Mouse (Mus musculus): Measurements from ENCODE around the gene Usp4. TPM values are rescaled to one million over a fixed set of nuclear protein-coding genes. Genes with fewer than 3 reads are reported as not detected.

Gene Usp4
- polyA plus RNA-seq, 1 experiment from 2014 or later, result 38.2 TPM

GRCm38 (mm10) chr9:108340258-108341138, 7.2 kb upstream of the Usp4 start:
- peaks cover 60% of the 10 kb centered on the region for H3K4me1 ChIP-seq (ENCODE audit: insufficient read depth)
- peaks cover 24% of the 10 kb centered on the region for H3K36me3 ChIP-seq (replicated peaks; ENCODE audit: insufficient read depth, low read length)

GRCm38 (mm10) chr9:108341139-108341475, 6.5 kb upstream of the Usp4 start:
- Histone ChIP-seq H3K27ac (ENCODE audit: low read depth) (peak overlapping the region; percentile 100), H3K36me3 (replicated peaks; ENCODE audit: insufficient read depth, low read length) (peaks cover 23% of the 10 kb centered on the region), H3K9me3 (ENCODE audit: low read length) (no peaks in the 10 kb centered on the region), H3K4me2 (ENCODE audit: low read depth, low read length) (peak overlapping the region; percentile 87), H3K9ac (replicated peaks) (peak overlapping the region; percentile 99), H3K4me1 (ENCODE audit: insufficient read depth) (peaks cover 64% of the 10 kb centered on the region), H3K27me3 (ENCODE audit: insufficient read depth, low read length) (no peaks in the 10 kb centered on the region), H3K4me3 (ENCODE audit: low read depth, low read length) (peak overlapping the region; percentile 93)
- DNase-seq (no peak), ATAC-seq (no peak)
- 41% methylated on average over 5 of the region's 5 CpGs for WGBS (ENCODE audit: insufficient replicate concordance)
- no peak for TF ChIP-seq EP300 (IDR thresholded peaks at IDR 0.05; ENCODE audit: low read depth)
- TF ChIP-seq CTCF (IDR thresholded peaks at IDR 0.05; ENCODE audit: low read depth), result no peak

More at GRCm38 (mm10) chr9:108340258-108341138, 7.2 kb upstream of the Usp4 start:
- Histone ChIP-seq H3K4me2 (ENCODE audit: low read depth, low read length) (peak overlapping the region; percentile 87), H3K27me3 (ENCODE audit: insufficient read depth, low read length) (no peaks in the 10 kb centered on the region), H3K9me3 (ENCODE audit: low read length) (no peaks in the 10 kb centered on the region), H3K4me3 (ENCODE audit: low read depth, low read length) (peak overlapping the region; percentile 93), H3K9ac (replicated peaks) (peak overlapping the region; percentile 99), H3K27ac (ENCODE audit: low read depth) (peak overlapping the region; percentile 100)
- ATAC-seq, result peak; percentile 56
- DNase-seq, result peak; percentile 59
- TF ChIP-seq CTCF (IDR thresholded peaks at IDR 0.05; ENCODE audit: low read depth) (no peak), EP300 (IDR thresholded peaks at IDR 0.05; ENCODE audit: low read depth) (peak; percentile 100)
- WGBS (ENCODE audit: insufficient replicate concordance), result 17% methylated on average over 10 of the region's 10 CpGs

- DNase-seq (peak; percentile 24), ATAC-seq (no peak)
- peak overlapping the region; percentile 99 for H3K9ac ChIP-seq (replicated peaks)
- H3K9me3 ChIP-seq (ENCODE audit: low read length), result no peaks in the 10 kb centered on the region
- peak overlapping the region; percentile 93 for H3K4me3 ChIP-seq (ENCODE audit: low read depth, low read length)
- H3K4me2 ChIP-seq (ENCODE audit: low read depth, low read length), result peak overlapping the region; percentile 87
- TF ChIP-seq CTCF (IDR thresholded peaks at IDR 0.05; ENCODE audit: low read depth), result no peak
- no peak for TF ChIP-seq EP300 (IDR thresholded peaks at IDR 0.05; ENCODE audit: low read depth)
- H3K27me3 ChIP-seq (ENCODE audit: insufficient read depth, low read length), result no peaks in the 10 kb centered on the region
- H3K4me1 ChIP-seq (ENCODE audit: insufficient read depth), result peaks cover 67% of the 10 kb centered on the region
- H3K27ac ChIP-seq (ENCODE audit: low read depth), result peak overlapping the region; percentile 100
- H3K36me3 ChIP-seq (replicated peaks; ENCODE audit: insufficient read depth, low read length), result peaks cover 23% of the 10 kb centered on the region
Measured at GRCm38 (mm10) chr9:108341801-108342200, 5.9 kb upstream of the Usp4 start.

- H3K9ac ChIP-seq (replicated peaks), result peak overlapping the region; percentile 99
- peaks cover 68% of the 10 kb centered on the region for H3K4me1 ChIP-seq (ENCODE audit: insufficient read depth)
- H3K9me3 ChIP-seq (ENCODE audit: low read length), result no peaks in the 10 kb centered on the region
- DNase-seq, result peak; percentile 51
- H3K4me3 ChIP-seq (ENCODE audit: low read depth, low read length), result peak overlapping the region; percentile 93; the same call in 1 of the 2 replicates
- peak overlapping the region; percentile 87 for H3K4me2 ChIP-seq (ENCODE audit: low read depth, low read length)
- WGBS (ENCODE audit: insufficient replicate concordance), result 5% methylated on average over 5 of the region's 5 CpGs
- H3K36me3 ChIP-seq (replicated peaks; ENCODE audit: insufficient read depth, low read length), result peaks cover 23% of the 10 kb centered on the region
- 0 out of 2 replicates have a peak, but pooled peaks have one; percentile 17 for TF ChIP-seq CTCF (IDR thresholded peaks at IDR 0.05; ENCODE audit: low read depth)
- peak; percentile 80 for TF ChIP-seq EP300 (IDR thresholded peaks at IDR 0.05; ENCODE audit: low read depth)
- no peaks in the 10 kb centered on the region for H3K27me3 ChIP-seq (ENCODE audit: insufficient read depth, low read length)
- ATAC-seq, result peak; percentile 56
- H3K27ac ChIP-seq (ENCODE audit: low read depth), result peak overlapping the region; percentile 100
Measured at GRCm38 (mm10) chr9:108342301-108342831, 5.3 kb upstream of the Usp4 start.

DNA sequence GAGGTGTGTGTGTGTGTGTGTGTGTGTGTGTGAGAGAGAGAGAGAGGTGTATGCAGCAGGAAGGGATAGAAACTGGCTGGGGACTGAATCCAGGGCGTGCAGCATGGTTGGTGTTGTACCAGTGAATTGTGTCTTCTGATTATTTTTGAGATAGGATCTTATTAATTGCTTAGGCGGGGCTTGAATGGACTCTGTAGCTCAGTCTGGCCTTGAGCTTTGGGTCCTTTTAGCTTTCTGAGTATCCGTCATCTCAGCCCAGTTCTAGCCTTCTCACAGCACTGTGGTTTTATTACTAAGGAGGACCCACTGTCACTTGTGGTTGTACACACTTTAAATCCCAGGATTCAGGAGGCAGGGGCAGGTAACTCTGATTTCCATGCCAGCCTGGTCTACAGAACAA, 4.3 kb upstream of the Usp4 start:
- Histone ChIP-seq H3K4me1 (ENCODE audit: insufficient read depth) (peaks cover 60% of the 10 kb centered on the region), H3K9ac (replicated peaks) (peak overlapping the region; percentile 36), H3K36me3 (replicated peaks; ENCODE audit: insufficient read depth, low read length) (peaks cover 17% of the 10 kb centered on the region), H3K4me3 (ENCODE audit: low read depth, low read length) (no peak overlapping the region), H3K27ac (ENCODE audit: low read depth) (peak overlapping the region; percentile 100), H3K4me2 (ENCODE audit: low read depth, low read length) (peak overlapping the region; percentile 38), H3K27me3 (ENCODE audit: insufficient read depth, low read length) (no peaks in the 10 kb centered on the region), H3K9me3 (ENCODE audit: low read length) (no peaks in the 10 kb centered on the region)
- 56% methylated on average over 3 of the region's 3 CpGs for WGBS (ENCODE audit: insufficient replicate concordance)
- ATAC-seq (no peak), DNase-seq (no peak)
- no peak for TF ChIP-seq EP300 (IDR thresholded peaks at IDR 0.05; ENCODE audit: low read depth)
- TF ChIP-seq CTCF (IDR thresholded peaks at IDR 0.05; ENCODE audit: low read depth), result no peak

DNA sequence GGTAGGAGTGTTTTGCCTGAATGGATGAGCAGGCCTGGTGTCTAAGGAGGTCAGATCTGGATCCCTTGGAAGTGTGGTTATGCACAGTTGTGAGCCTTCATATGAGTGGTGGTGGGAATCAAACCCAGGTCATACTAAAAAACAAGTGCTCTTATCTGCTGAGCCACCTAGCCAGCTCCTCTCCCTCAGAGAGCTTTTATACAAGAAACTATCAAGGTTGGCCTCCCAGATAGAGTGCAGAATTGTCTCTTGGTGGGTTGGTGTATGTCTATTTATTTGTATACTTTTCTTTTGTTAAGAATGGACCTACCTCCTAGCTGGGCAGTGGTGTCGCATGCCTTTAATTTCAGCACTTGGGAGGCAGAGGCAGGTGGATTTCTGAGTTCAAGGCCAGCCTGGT, 3.8 kb upstream of the Usp4 start:
- no peak overlapping the region for H3K9ac ChIP-seq (replicated peaks)
- WGBS (ENCODE audit: insufficient replicate concordance), result 90% methylated on average over 1 of the region's 1 CpGs

More for the DNA sequence above, 3.8 kb upstream of the Usp4 start:
- peaks cover 17% of the 10 kb centered on the region for H3K36me3 ChIP-seq (replicated peaks; ENCODE audit: insufficient read depth, low read length)
- no peaks in the 10 kb centered on the region for H3K27me3 ChIP-seq (ENCODE audit: insufficient read depth, low read length)
- TF ChIP-seq EP300 (IDR thresholded peaks at IDR 0.05; ENCODE audit: low read depth) (peak; percentile 66), CTCF (IDR thresholded peaks at IDR 0.05; ENCODE audit: low read depth) (no peak)
- H3K4me2 ChIP-seq (ENCODE audit: low read depth, low read length), result peak overlapping the region; percentile 38; the same call in 1 of the 2 replicates
- H3K4me1 ChIP-seq (ENCODE audit: insufficient read depth), result peaks cover 61% of the 10 kb centered on the region
- H3K27ac ChIP-seq (ENCODE audit: low read depth), result peak overlapping the region; percentile 100
- no peak overlapping the region for H3K4me3 ChIP-seq (ENCODE audit: low read depth, low read length)
- no peaks in the 10 kb centered on the region for H3K9me3 ChIP-seq (ENCODE audit: low read length)
- DNase-seq (no peak), ATAC-seq (no peak)
